In genomic region chr8:104090993-104091900, GRCm38 (mm10) we compare ENCODE assay signal across 8 mouse cellular contexts. TPM values are rescaled to one million over a fixed set of nuclear protein-coding genes. Genes with fewer than 3 reads are reported as not detected.
DNase-seq lines count a peak whose midpoint lies in the region; ATAC-seq and TF ChIP-seq lines count a peak whose summit lies in the region.
"Not testable (repeated sequence)": the region's sequence is repeated elsewhere in the genome, so short reads cannot be mapped to it uniquely, and the experiment has no call there.

No protein-coding gene starts in this region.

- not testable (repeated sequence) for TF ChIP-seq POLR2A in limb, embryonic 14.5 days (IDR thresholded peaks at IDR 0.05; ENCODE audit: borderline replicate concordance, extremely low read depth, insufficient read depth, insufficient read length)

- H3K27me3 ChIP-seq in forebrain, embryonic 10.5 days (ENCODE audit: poor library complexity, severe bottlenecking); heart, embryonic 16.5 days (ENCODE audit: control insufficient read depth, insufficient read depth, low read length); limb, embryonic 14.5 days (ENCODE audit: control insufficient read depth, insufficient read depth, low read length): not testable (repeated sequence)

- H3K4me2 ChIP-seq in heart, embryonic 16.5 days (ENCODE audit: low read depth, low read length), result peak overlapping the region; percentile 56
- H3K4me2 ChIP-seq in limb, embryonic 14.5 days (replicated peaks; ENCODE audit: low read depth, low read length, severe bottlenecking), result peak overlapping the region; percentile 35

- H3K9ac ChIP-seq in heart, embryonic 16.5 days (ENCODE audit: low read length); limb, embryonic 14.5 days (ENCODE audit: low read depth, low read length, severe bottlenecking): not testable (repeated sequence)

- WGBS in forebrain, embryonic 10.5 days, result 8% methylated on average over 24 of the region's 24 CpGs
- WGBS in heart, embryonic 16.5 days, result 5% methylated on average over 23 of the region's 24 CpGs
- WGBS in limb, embryonic 14.5 days, result 10% methylated on average over 24 of the region's 24 CpGs

- H3K36me3 ChIP-seq in forebrain, embryonic 10.5 days (replicated peaks); heart, embryonic 16.5 days (ENCODE audit: control insufficient read depth, insufficient read depth); limb, embryonic 14.5 days (ENCODE audit: control insufficient read depth, insufficient read depth, low read length): not testable (repeated sequence)

- H3K27ac ChIP-seq in brown adipose tissue, adult 24 weeks (replicated peaks; ENCODE audit: low read depth, low read length), result 0 out of 2 replicates have a peak overlapping the region, but pooled peaks have one; percentile 44
- peak overlapping the region; percentile 60; the same call in 1 of the 2 replicates for H3K27ac ChIP-seq in forebrain, embryonic 10.5 days
- H3K27ac ChIP-seq in heart, embryonic 16.5 days (ENCODE audit: low read length); limb, embryonic 14.5 days (replicated peaks; ENCODE audit: low read depth, low read length): not testable (repeated sequence)

- DNase-seq in 416B (ENCODE audit: low read depth), result peak; percentile 59
- DNase-seq in forebrain, embryonic 10.5 days (ENCODE audit: extremely low spot score, low spot score), result not testable (repeated sequence)
- DNase-seq in kidney, adult 9 months, result peak; percentile 37
- peak; percentile 67 for DNase-seq in limb, embryonic 14.5 days (ENCODE audit: low spot score)
- DNase-seq in ovary, postnatal 36 days (ENCODE audit: low spot score), result peak; percentile 5

- peaks cover 14% of the 10 kb centered on the region; the same call in 1 of the 2 replicates for H3K4me1 ChIP-seq in brown adipose tissue, adult 24 weeks (ENCODE audit: control insufficient read depth, insufficient read depth, insufficient read length, low read length)
- H3K4me1 ChIP-seq in forebrain, embryonic 10.5 days, result peaks cover 12% of the 10 kb centered on the region
- H3K4me1 ChIP-seq in heart, embryonic 16.5 days (ENCODE audit: control insufficient read depth, insufficient read depth, low read length); limb, embryonic 14.5 days (ENCODE audit: control insufficient read depth, insufficient read depth, low read length): not testable (repeated sequence)

- ATAC-seq in heart, embryonic 16.5 days (replicated peaks; ENCODE audit: extremely low read depth, insufficient read depth, low FRiP score); limb, embryonic 14.5 days (ENCODE audit: low FRiP score, low read depth): not testable (repeated sequence)
- ATAC-seq in megakaryocyte progenitor cell, adult 5-6 weeks (replicated peaks; ENCODE audit: poor library complexity), result peak; percentile 66

- H3K9me3 ChIP-seq in forebrain, embryonic 10.5 days; heart, embryonic 16.5 days (replicated peaks; ENCODE audit: control insufficient read depth, low read length); limb, embryonic 14.5 days (ENCODE audit: control insufficient read depth, low read length): not testable (repeated sequence)

- H3K4me3 ChIP-seq in brown adipose tissue, adult 24 weeks (ENCODE audit: insufficient read depth, low read depth, low read length), result 0 out of 2 replicates have a peak overlapping the region, but pooled peaks have one; percentile 2
- peak overlapping the region; percentile 38 for H3K4me3 ChIP-seq in forebrain, embryonic 10.5 days
- H3K4me3 ChIP-seq in heart, embryonic 16.5 days (ENCODE audit: low read length), result peak overlapping the region; percentile 14; the same call in 1 of the 2 replicates
- not testable (repeated sequence) for H3K4me3 ChIP-seq in limb, embryonic 14.5 days (replicated peaks; ENCODE audit: low read length)

RNA-seq across cellular contexts. Expression of gene Cdh5, which starts 10.2 kb away (rescaled TPM):
- polyA plus RNA-seq in brown adipose tissue, adult 24 weeks (2012; ENCODE audit: insufficient read depth, insufficient read length, missing spikeins), result 53.4 and 61.0 TPM in 2 replicates
- polyA plus RNA-seq in forebrain, embryonic 10.5 days (2016; fragmentation: Nextera tagmentation; extraction: Ambion mirVana), result 12.5 and 14.3 TPM in 2 replicates
- polyA plus RNA-seq in heart, embryonic 16.5 days (2015; fragmentation: Nextera tagmentation; extraction: Ambion mirVana), result 48.8 and 51.0 TPM in 2 replicates
- polyA plus RNA-seq in limb, embryonic 14.5 days (2012; rRNA removed), result 58.0 and 62.1 TPM in 2 replicates
- 34.1 and 34.6 TPM in 2 replicates for polyA plus RNA-seq in limb, embryonic 14.5 days (2014; fragmentation: Nextera tagmentation; extraction: Ambion mirVana)
- not detected in 2 replicates for total RNA-seq in megakaryocyte progenitor cell, adult 5-6 weeks (2015)
- 0.07 TPM in 1 of 2 replicates, not detected in the other for total RNA-seq in megakaryocyte progenitor cell, adult 5-6 weeks (2017)
